Mouse (Mus musculus): ENCODE data around the gene Zfp36. TPM values are rescaled to one million over a fixed set of nuclear protein-coding genes. Genes with fewer than 3 reads are reported as not detected.

Gene Zfp36
- total and polyA plus RNA-seq, 3 experiments = 0.50 to 2.8 TPM; not detected in 1

GRCm38 (mm10) chr7:28375176-28375921, 4.7 kb downstream of the Zfp36 start (continued):
- TF ChIP-seq JUND (IDR thresholded peaks at IDR 0.05; ENCODE audit: low read depth, low read length) (no peak), POLR2AphosphoS2 (IDR thresholded peaks at IDR 0.05; ENCODE audit: low read length) (peak; percentile 59; the same call in 1 of the 2 replicates), CTCF (IDR thresholded peaks at IDR 0.05 in 2 of 3, conservative IDR thresholded peaks at IDR 0.05 in 1 of 3; ENCODE audit: control insufficient read depth in 1 of 3, insufficient read depth in 1 of 3, low read depth in 2 of 3, low read length in 3 of 3, poor library complexity in 1 of 3, severe bottlenecking in 1 of 3) (no peak), SIN3A (IDR thresholded peaks at IDR 0.05; ENCODE audit: low read length) (peak; percentile 33; the same call in 1 of the 2 replicates), ETS1 (IDR thresholded peaks at IDR 0.05; ENCODE audit: low read depth, low read length) (peak; percentile 12; the same call in 1 of the 2 replicates), EP300 (IDR thresholded peaks at IDR 0.05; ENCODE audit: low read depth in 1 of 2, low read length in 2 of 2) (0 out of 4 replicates have a peak, but pooled peaks of 1 of the 2 experiments have one; percentile 6), KAT2A (conservative IDR thresholded peaks at IDR 0.05; ENCODE audit: low read depth, low read length) (no peak), HCFC1 (IDR thresholded peaks at IDR 0.05; ENCODE audit: low read depth, low read length) (no peak; the same call in 1 of the 2 replicates), USF2 (IDR thresholded peaks at IDR 0.05; ENCODE audit: borderline replicate concordance in 1 of 2, insufficient read depth in 1 of 2, low read depth in 1 of 2, low read length in 2 of 2) (no peak), SMC3 (IDR thresholded peaks at IDR 0.05; ENCODE audit: low read depth, low read length) (no peak), CHD2 (IDR thresholded peaks at IDR 0.05; ENCODE audit: low read length) (no peak), TAL1 (IDR thresholded peaks at IDR 0.05; ENCODE audit: low read length) (no peak), CHD1 (IDR thresholded peaks at IDR 0.05; ENCODE audit: low read depth, low read length) (no peak), POLR2AphosphoS5 (IDR thresholded peaks at IDR 0.05; ENCODE audit: borderline replicate concordance, low read depth, low read length) (no peak)

DNA sequence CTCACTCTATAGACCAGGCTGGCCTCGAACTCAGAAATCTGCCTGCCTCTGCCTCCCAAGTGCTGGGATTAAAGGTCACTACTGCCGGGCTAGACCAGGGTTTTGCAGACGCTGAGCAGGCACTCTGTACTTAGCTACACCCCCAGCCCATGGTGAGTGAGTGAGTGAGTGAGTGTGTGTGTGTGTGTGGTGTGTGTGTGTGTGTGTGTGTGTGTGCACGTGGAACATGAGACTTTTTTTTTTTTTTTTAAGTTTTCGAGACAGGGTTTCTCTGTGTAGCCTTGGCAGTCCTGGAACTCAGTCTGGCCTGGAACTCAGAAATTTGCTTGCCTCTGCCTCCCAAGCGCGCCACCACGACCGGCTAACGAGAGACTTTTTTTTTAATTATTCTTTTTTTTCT, 5.4 kb downstream of the Zfp36 start:
- Histone ChIP-seq H3K4me3 (ENCODE audit: control insufficient read depth in 1 of 2, insufficient read depth in 1 of 2, low read depth in 2 of 2, low read length in 2 of 2) (peak overlapping the region; percentile 68 to 83), H3K36me3 (ENCODE audit: control insufficient read depth in 1 of 2, insufficient read depth in 2 of 2, low read length in 2 of 2) (peaks cover 0 to 7% of the 10 kb centered on the region in 2 experiments; a peak in 2 of 4 replicates), H3K27ac (ENCODE audit: control insufficient read depth, low read depth, low read length) (peak overlapping the region; percentile 93), H3K79me2 (ENCODE audit: control insufficient read depth, insufficient read depth, low read length, poor library complexity) (peaks cover 5% of the 10 kb centered on the region), H3K27me3 (ENCODE audit: control insufficient read depth in 1 of 2, insufficient read depth in 2 of 2, low read length in 2 of 2) (no peaks in the 10 kb centered on the region), H3K9me3 (replicated peaks; ENCODE audit: insufficient read depth, low read length) (no peaks in the 10 kb centered on the region), H3K9ac (ENCODE audit: control insufficient read depth, low read depth, low read length, poor library complexity, severe bottlenecking) (peak overlapping the region; percentile 79), H3K4me1 (ENCODE audit: control insufficient read depth in 1 of 2, insufficient read depth in 2 of 2, low read length in 2 of 2) (peaks cover 0 to 16% of the 10 kb centered on the region in 2 experiments; a peak in 2 of 4 replicates)
- DNase-seq (ENCODE audit: low read depth, low spot score) = peak; percentile 61
- TF ChIP-seq CTCF (IDR thresholded peaks at IDR 0.05 in 2 of 3, conservative IDR thresholded peaks at IDR 0.05 in 1 of 3; ENCODE audit: control insufficient read depth in 1 of 3, insufficient read depth in 1 of 3, low read depth in 2 of 3, low read length in 3 of 3, poor library complexity in 1 of 3, severe bottlenecking in 1 of 3) = no peak
- no peak for TF ChIP-seq MAZ (IDR thresholded peaks at IDR 0.05; ENCODE audit: low read depth, low read length)
- no peak for TF ChIP-seq ZC3H11A (IDR thresholded peaks at IDR 0.05; ENCODE audit: low read depth, low read length)
- no peak for TF ChIP-seq ZMIZ1 (IDR thresholded peaks at IDR 0.05; ENCODE audit: low read depth, low read length)
- peak; percentile 38; the same call in 1 of the 2 replicates for TF ChIP-seq BHLHE40 (IDR thresholded peaks at IDR 0.05; ENCODE audit: borderline replicate concordance, low read depth, low read length)
- peak; percentile 78 for TF ChIP-seq ZNF384 (IDR thresholded peaks at IDR 0.05; ENCODE audit: low read depth, low read length)
- no peak for TF ChIP-seq RAD21 (IDR thresholded peaks at IDR 0.05; ENCODE audit: low read depth, low read length)
- no peak for TF ChIP-seq GATA1 (IDR thresholded peaks at IDR 0.05; ENCODE audit: low read depth, low read length)
- no peak for TF ChIP-seq POLR2AphosphoS2 (IDR thresholded peaks at IDR 0.05; ENCODE audit: low read length)
- no peak for TF ChIP-seq NELFE (IDR thresholded peaks at IDR 0.05; ENCODE audit: low read depth, low read length)
- no peak for TF ChIP-seq CHD2 (IDR thresholded peaks at IDR 0.05; ENCODE audit: low read length)
- TF ChIP-seq MEF2A (IDR thresholded peaks at IDR 0.05; ENCODE audit: extremely low read depth, insufficient replicate concordance, low read depth, low read length, poor library complexity, severe bottlenecking) = no peak
- no peak for TF ChIP-seq MAX (IDR thresholded peaks at IDR 0.05; ENCODE audit: low read length)
- TF ChIP-seq POLR2AphosphoS5 (IDR thresholded peaks at IDR 0.05; ENCODE audit: borderline replicate concordance, low read depth, low read length) = no peak
- TF ChIP-seq MXI1 (IDR thresholded peaks at IDR 0.05; ENCODE audit: low read depth, low read length) = peak; percentile 66; the same call in 1 of the 2 replicates
- no peak for TF ChIP-seq RCOR1 (IDR thresholded peaks at IDR 0.05; ENCODE audit: low read depth, low read length)
- TF ChIP-seq SIN3A (IDR thresholded peaks at IDR 0.05; ENCODE audit: low read length) = no peak; the same call in 1 of the 2 replicates
- no peak for TF ChIP-seq POLR2A (IDR thresholded peaks at IDR 0.05; ENCODE audit: control insufficient read depth in 1 of 2, insufficient read depth in 1 of 2, low read depth in 1 of 2, low read length in 2 of 2, poor library complexity in 1 of 2)
- TF ChIP-seq HCFC1 (IDR thresholded peaks at IDR 0.05; ENCODE audit: low read depth, low read length) = no peak
